Mouse (Mus musculus): Measurements from ENCODE around the gene Ccng2.

DNA sequence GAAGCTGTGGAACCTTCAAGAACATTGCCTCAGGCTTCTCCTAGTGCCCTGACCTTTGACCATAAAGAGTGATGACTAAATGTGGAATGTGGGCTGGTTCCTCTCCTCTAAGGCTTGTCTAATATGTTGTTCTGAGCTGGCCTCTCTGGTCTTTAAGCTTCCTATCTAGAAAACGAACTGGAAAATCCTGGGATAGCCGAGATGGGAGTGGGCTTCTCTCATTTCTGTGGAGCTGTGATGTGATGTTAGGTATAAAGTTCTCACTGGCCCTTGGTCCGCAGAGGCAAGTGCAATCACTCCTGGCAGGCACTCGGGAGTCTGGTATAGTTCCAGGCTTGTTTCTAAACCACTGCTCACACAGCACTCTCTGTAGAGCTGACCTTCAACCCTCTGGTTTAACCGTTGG lies 29.3 kb downstream of the Ccng2 start:
- TF ChIP-seq CTCF (IDR thresholded peaks at IDR 0.05; ENCODE audit: insufficient read depth, low read depth, low read length) (no peak), POLR2A (IDR thresholded peaks at IDR 0.05; ENCODE audit: insufficient read depth, low read depth, low read length) (no peak)

All from olfactory bulb, adult 2 months (tissue).